Mouse (Mus musculus): ENCODE measurements at regions not wholly inside any gene's neighbourhood (a gene's known extent, or its start where the extent isn't known, plus 50 kb on each side); places are given as distances from the start of the nearest gene placed in this dataset.
A peak's percentile ranks its signal among the peaks of the same experiment; 100 is the strongest.

GRCm38 (mm10) chr7:136094681-136095360, 378.7 kb upstream of the Mki67 start:
- no peak for DNase-seq (ENCODE audit: low read depth, low spot score)

GRCm38 (mm10) chr7:136104021-136104420, 387.9 kb upstream of the Mki67 start:
- no peak for DNase-seq (ENCODE audit: low read depth, low spot score)

GRCm38 (mm10) chr7:136112163-136112562, 396.0 kb upstream of the Mki67 start:
- DNase-seq (ENCODE audit: low read depth, low spot score) = no peak

GRCm38 (mm10) chr7:136120930-136121329, 404.8 kb upstream of the Mki67 start:
- DNase-seq (ENCODE audit: low read depth, low spot score) = no peak

GRCm38 (mm10) chr7:136121406-136121805, 405.2 kb upstream of the Mki67 start:
- DNase-seq (ENCODE audit: low read depth, low spot score) = no peak

- DNase-seq (ENCODE audit: low read depth, low spot score) = no peak
Measured at GRCm38 (mm10) chr7:136124786-136125185, 408.6 kb upstream of the Mki67 start.

GRCm38 (mm10) chr7:136126393-136126792, 410.2 kb upstream of the Mki67 start:
- DNase-seq (ENCODE audit: low read depth, low spot score) = no peak

GRCm38 (mm10) chr7:136127576-136127975, 411.4 kb upstream of the Mki67 start:
- DNase-seq (ENCODE audit: low read depth, low spot score) = no peak

GRCm38 (mm10) chr7:136129721-136130123, 413.6 kb upstream of the Mki67 start:
- DNase-seq (ENCODE audit: low read depth, low spot score) = no peak

- DNase-seq (ENCODE audit: low read depth, low spot score) = no peak
Measured at GRCm38 (mm10) chr7:136130666-136131239, 414.6 kb upstream of the Mki67 start.

- DNase-seq (ENCODE audit: low read depth, low spot score) = no peak
Measured at GRCm38 (mm10) chr7:136132976-136133375, 416.8 kb upstream of the Mki67 start.

- DNase-seq (ENCODE audit: low read depth, low spot score) = no peak
Measured at GRCm38 (mm10) chr7:136136666-136137065, 420.5 kb upstream of the Mki67 start.

GRCm38 (mm10) chr7:136137341-136137740, 421.2 kb upstream of the Mki67 start:
- DNase-seq (ENCODE audit: low read depth, low spot score) = no peak

- DNase-seq (ENCODE audit: low read depth, low spot score) = no peak
Measured at GRCm38 (mm10) chr7:136137831-136138602, 421.9 kb upstream of the Mki67 start.

GRCm38 (mm10) chr7:136142832-136143231, 426.7 kb upstream of the Mki67 start:
- no peak for DNase-seq (ENCODE audit: low read depth, low spot score)

- no peak for DNase-seq (ENCODE audit: low read depth, low spot score)
Measured at GRCm38 (mm10) chr7:136150196-136150595, 434.0 kb upstream of the Mki67 start.

GRCm38 (mm10) chr7:136151301-136151930, 435.3 kb upstream of the Mki67 start:
- DNase-seq (ENCODE audit: low read depth, low spot score) = no peak

GRCm38 (mm10) chr7:136152470-136152869, 436.3 kb upstream of the Mki67 start:
- peak; percentile 27 for DNase-seq (ENCODE audit: low read depth, low spot score)

GRCm38 (mm10) chr7:136153621-136154020, 437.5 kb upstream of the Mki67 start:
- DNase-seq (ENCODE audit: low read depth, low spot score) = no peak

- DNase-seq (ENCODE audit: low read depth, low spot score) = no peak
Measured at GRCm38 (mm10) chr7:136159136-136159535, 443.0 kb upstream of the Mki67 start.

GRCm38 (mm10) chr7:136161526-136161925, 445.4 kb upstream of the Mki67 start:
- DNase-seq (ENCODE audit: low read depth, low spot score) = no peak

- DNase-seq (ENCODE audit: low read depth, low spot score) = no peak
Measured at GRCm38 (mm10) chr7:136164834-136165233, 448.7 kb upstream of the Mki67 start.

Measured in telencephalon, adult 2 months (tissue).